Mouse (Mus musculus): ENCODE measurements around the gene Mrm1. TPM values are rescaled to one million over a fixed set of nuclear protein-coding genes. Genes with fewer than 3 reads are reported as not detected.
"Not testable (repeated sequence)": the region's sequence is repeated elsewhere in the genome, so short reads cannot be mapped to it uniquely, and the experiment has no call there.

The Mrm1 gene
- total RNA-seq (2021): 10 to 100 TPM; 16.1 to 22.0 TPM

GRCm38 (mm10) chr11:84818961-84819692 lies at the start of gene Mrm1:
Gene Mrm1, minus strand, starts transcription at chr11:84819515.
- intact Hi-C loops (cut with DNase I): loop anchor here (5.0 kb wide), 1 partner anchor 392 kb away; no protein-coding TSS in a partner anchor
- peak; percentile 97 to 98 for DNase-seq

- no peak for DNase-seq
- intact Hi-C loops (cut with DNase I): loop anchor here (5.0 kb wide), 1 partner anchor 37 kb away; no protein-coding TSS in a partner anchor
Observed at GRCm38 (mm10) chr11:84868786-84869259, 49.5 kb upstream of the Mrm1 start.

- intact Hi-C loops (cut with DNase I): loop anchor here (5.0 kb wide), 1 partner anchor 35 kb away; no protein-coding TSS in a partner anchor
- no peak for DNase-seq
Observed at GRCm38 (mm10) chr11:84867586-84867985, 48.3 kb upstream of the Mrm1 start.

GRCm38 (mm10) chr11:84865268-84865667 lies 46.0 kb upstream of the Mrm1 start:
- DNase-seq: no peak
- intact Hi-C loops (cut with DNase I): loop anchor here (5.0 kb wide), 1 partner anchor 33 kb away; no protein-coding TSS in a partner anchor

- intact Hi-C loops (cut with DNase I): no loop called here
- DNase-seq: no peak
Observed at GRCm38 (mm10) chr11:84855285-84855684, 36.0 kb upstream of the Mrm1 start.

GRCm38 (mm10) chr11:84847475-84848090 lies 28.3 kb upstream of the Mrm1 start:
- intact Hi-C loops (cut with DNase I): no loop called here
- no peak for DNase-seq

GRCm38 (mm10) chr11:84846741-84847474 lies 27.6 kb upstream of the Mrm1 start:
- intact Hi-C loops (cut with DNase I): no loop called here
- no peak for DNase-seq

GRCm38 (mm10) chr11:84839330-84839729 lies 20.0 kb upstream of the Mrm1 start:
- intact Hi-C loops (cut with DNase I): no loop called here
- no peak for DNase-seq

GRCm38 (mm10) chr11:84829495-84829894 lies 10.2 kb upstream of the Mrm1 start:
- intact Hi-C loops (cut with DNase I): not testable (repeated sequence)

GRCm38 (mm10) chr11:84828516-84829399 lies 9.4 kb upstream of the Mrm1 start, which contains the start of gene Dhrs11:
Gene Dhrs11, minus strand, starts transcription at chr11:84828994.
- intact Hi-C loops (cut with DNase I): no loop called here
- peak; percentile 98 for DNase-seq

More at GRCm38 (mm10) chr11:84829495-84829894, 10.2 kb upstream of the Mrm1 start:
- DNase-seq: not testable (repeated sequence)

GRCm38 (mm10) chr11:84827901-84828503 lies 8.7 kb upstream of the Mrm1 start:
- peak; percentile 39 to 45 for DNase-seq

GRCm38 (mm10) chr11:84827492-84827891 lies 8.2 kb upstream of the Mrm1 start:
- intact Hi-C loops (cut with DNase I): no loop called here
- DNase-seq: peak; percentile 26 to 48

More at GRCm38 (mm10) chr11:84827901-84828503, 8.7 kb upstream of the Mrm1 start:
- intact Hi-C loops (cut with DNase I): no loop called here

- intact Hi-C loops (cut with DNase I): no loop called here
- peak; percentile 88 to 90 for DNase-seq
Observed at GRCm38 (mm10) chr11:84826185-84826584, 6.9 kb upstream of the Mrm1 start.

- no peak for DNase-seq
- intact Hi-C loops (cut with DNase I): no loop called here
Observed at GRCm38 (mm10) chr11:84825261-84825807, 6.0 kb upstream of the Mrm1 start.

GRCm38 (mm10) chr11:84823484-84823897 lies 4.2 kb upstream of the Mrm1 start:
- DNase-seq: peak; percentile 61 to 75
- intact Hi-C loops (cut with DNase I): no loop called here

GRCm38 (mm10) chr11:84822487-84822886 lies 3.2 kb upstream of the Mrm1 start:
- intact Hi-C loops (cut with DNase I): no loop called here

GRCm38 (mm10) chr11:84821131-84821770 lies 1.9 kb upstream of the Mrm1 start:
- intact Hi-C loops (cut with DNase I): no loop called here
- DNase-seq: no peak

More at GRCm38 (mm10) chr11:84822487-84822886, 3.2 kb upstream of the Mrm1 start:
- no peak for DNase-seq
